Mouse (Mus musculus) cerebellum, adult 8-10 months (tissue): ENCODE data around the gene Sardh.

Experiments
- DNase-seq: peaks from one replicate; pipeline ENCODE4 v3.0.0; 2022

The Sardh gene

GRCm38 (mm10) chr2:27223012-27223421 lies 25.1 kb downstream of the Sardh start:
- DNase-seq = peak; percentile 46

GRCm38 (mm10) chr2:27218569-27218968 lies 29.6 kb downstream of the Sardh start:
- no peak for DNase-seq

- no peak for DNase-seq
These were observed 30.0 kb downstream of the Sardh start for GRCm38 (mm10) chr2:27218121-27218544.

- no peak for DNase-seq
These were observed 32.6 kb downstream of the Sardh start for GRCm38 (mm10) chr2:27215537-27215936.

GRCm38 (mm10) chr2:27211966-27212893 lies 35.9 kb downstream of the Sardh start:
- peak; percentile 75 for DNase-seq

- DNase-seq = peak; percentile 56
These were observed 37.4 kb downstream of the Sardh start for GRCm38 (mm10) chr2:27210676-27211210.

- DNase-seq = peak; percentile 50
These were observed 37.9 kb downstream of the Sardh start for GRCm38 (mm10) chr2:27210255-27210654.

GRCm38 (mm10) chr2:27209816-27210215 lies 38.3 kb downstream of the Sardh start:
- no peak for DNase-seq

- DNase-seq = no peak
These were observed 38.8 kb downstream of the Sardh start for GRCm38 (mm10) chr2:27209370-27209769.

- DNase-seq = no peak
These were observed 41.0 kb downstream of the Sardh start for GRCm38 (mm10) chr2:27207126-27207525.

GRCm38 (mm10) chr2:27206128-27206797 lies 41.9 kb downstream of the Sardh start:
- DNase-seq = no peak

GRCm38 (mm10) chr2:27205666-27206065 lies 42.5 kb downstream of the Sardh start:
- DNase-seq = no peak

- no peak for DNase-seq
These were observed 47.6 kb downstream of the Sardh start for GRCm38 (mm10) chr2:27200586-27200985.

GRCm38 (mm10) chr2:27198551-27199246 lies 49.4 kb downstream of the Sardh start:
- DNase-seq = no peak

- no peak for DNase-seq
These were observed 58.1 kb downstream of the Sardh start for GRCm38 (mm10) chr2:27189994-27190393.

GRCm38 (mm10) chr2:27187531-27187930 lies 60.6 kb downstream of the Sardh start:
- no peak for DNase-seq

- DNase-seq = no peak
These were observed 64.4 kb downstream of the Sardh start for GRCm38 (mm10) chr2:27183734-27184133.

GRCm38 (mm10) chr2:27181907-27182306 lies 66.2 kb downstream of the Sardh start:
- no peak for DNase-seq

GRCm38 (mm10) chr2:27179101-27179500 lies 69.0 kb downstream of the Sardh start:
- DNase-seq = no peak

GRCm38 (mm10) chr2:27175696-27176267 lies 72.4 kb downstream of the Sardh start:
- DNase-seq = no peak

GRCm38 (mm10) chr2:27174242-27174641 lies 73.9 kb downstream of the Sardh start:
- no peak for DNase-seq

- no peak for DNase-seq
These were observed 81.1 kb downstream of the Sardh start for GRCm38 (mm10) chr2:27166999-27167398.

GRCm38 (mm10) chr2:27166074-27166473 lies 82.1 kb downstream of the Sardh start:
- DNase-seq = no peak
